Mouse (Mus musculus) lung, embryonic 14.5 days (tissue): ENCODE measurements around the gene Cpne9. TPM values are rescaled to one million over a fixed set of nuclear protein-coding genes. Genes with fewer than 3 reads are reported as not detected.

Experiments used
- ATAC-seq: fragments of 200-750 bp; cut with Nextera tagmentation; 2 replicates; pipeline ENCODE4 v1.8.0; 2017; ENCODE audit warnings: mild to moderate bottlenecking, moderate TSS enrichment, moderate library complexity; ENCODE audit not compliant: insufficient read depth
- DNase-seq: peaks from one replicate; pipeline ENCODE4 v3.0.0-alpha.2; 2015
- H3K27ac ChIP-seq: fragments of 300-500 bp; sonication (generic); 2 replicates; pipeline ENCODE4 v1.5.1; 2014; ENCODE audit warnings: low read depth, mild to moderate bottlenecking, moderate library complexity
- H3K27me3 ChIP-seq: fragments of 300-500 bp; sonication (generic); 2 replicates; pipeline ENCODE4 v1.6.1; 2014; ENCODE audit warnings: low read length, control low read depth; ENCODE audit not compliant: insufficient read depth
- H3K36me3 ChIP-seq: fragments of 300-500 bp; sonication (generic); 2 replicates; pipeline ENCODE4 v1.6.1; 2014; ENCODE audit warnings: control low read depth; ENCODE audit not compliant: insufficient read depth
- H3K4me1 ChIP-seq: fragments of 300-500 bp; sonication (generic); 2 replicates; pipeline ENCODE4 v1.6.1; 2014; ENCODE audit warnings: antibody characterized with exemption, control low read depth; ENCODE audit not compliant: insufficient read depth
- H3K4me2 ChIP-seq: fragments of 300-500 bp; sonication (generic); 2 replicates; pipeline ENCODE4 v1.6.1; 2014; ENCODE audit warnings: mild to moderate bottlenecking
- H3K4me3 ChIP-seq: fragments of 300-500 bp; sonication (generic); 2 replicates; pipeline ENCODE4 v1.5.1; 2014; ENCODE audit warnings: low read depth, low read length
- H3K9ac ChIP-seq: fragments of 300-500 bp; sonication (generic); 2 replicates; pipeline ENCODE4 v1.6.1; 2014
- H3K9me3 ChIP-seq: fragments of 300-500 bp; sonication (generic); 2 replicates; pipeline ENCODE4 v1.6.1; 2016; ENCODE audit warnings: low read depth, low read length, control low read depth
- CTCF ChIP-seq: IDR thresholded peaks from 2 replicates; pipeline ENCODE4 v1.5.1; 2016; ENCODE audit warnings: antibody characterized with exemption, low read depth
- WGBS: fragments of 180-500 bp; shearing (Covaris S2); extraction: QIAGEN DNeasy Blood & Tissue Kit; methylation state at CpG from one replicate; pipeline ENCODE4 v1.1.7; 2014; 5-methylcytosine and 5-hydroxymethylcytosine counted together
- polyA plus RNA-seq: library from polyadenylated mRNA; unstranded; fragments of >200 nt; fragmentation: Nextera tagmentation; extraction: Ambion mirVana; gene quantifications from 2 replicates; pipeline ENCODE4 v1.2.1, GENCODE M21; 2014

Gene Cpne9
- not detected in 2 replicates for polyA plus RNA-seq

DNA sequence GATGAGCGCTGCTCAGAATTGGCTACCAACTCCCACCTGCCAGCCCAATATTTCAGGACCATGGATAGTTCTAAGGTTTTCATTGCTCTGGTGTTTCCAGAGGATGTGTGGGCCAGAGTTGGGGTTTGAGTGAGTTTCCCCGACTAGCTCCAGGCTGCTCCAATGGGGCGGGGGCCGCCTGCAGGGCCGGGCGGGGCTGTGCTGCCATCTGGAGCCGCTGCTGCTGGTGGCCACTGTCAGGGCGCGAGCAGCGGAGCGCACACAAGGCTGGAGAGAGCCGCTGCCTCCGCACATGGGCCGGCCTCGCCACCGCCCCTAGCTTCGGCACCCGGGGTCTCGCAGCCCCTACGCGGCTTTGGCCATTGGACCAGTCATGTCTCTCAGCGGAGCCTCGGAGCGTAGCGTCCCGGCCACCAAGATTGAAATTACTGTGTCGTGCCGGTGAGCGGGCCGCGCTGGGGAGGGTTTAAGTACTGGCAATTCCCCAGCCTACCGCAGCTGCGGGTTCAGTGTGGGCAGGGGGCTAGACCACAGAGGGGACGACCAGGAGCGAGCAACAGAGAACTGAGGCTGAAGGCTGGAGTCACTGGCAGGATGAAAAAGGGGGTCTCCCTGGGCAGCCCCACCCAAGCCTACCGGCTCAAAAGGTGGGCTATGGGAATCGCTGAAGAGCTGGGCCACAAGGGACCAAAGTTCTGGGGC lies at the start of gene Cpne9:
TSS of gene Cpne9 (plus strand) at position 207 of the 702 bp plus-strand sequence.
- WGBS = 2% methylated on average over 37 of the region's 37 CpGs
- no peak for TF ChIP-seq CTCF
- Histone ChIP-seq H3K4me2 (peak within 1 kb of the TSS; percentile 29; the same call in 1 of the 2 replicates), H3K27me3 (peaks cover 35% of the 10 kb centered on the region), H3K36me3 (peaks cover 6% of the 10 kb centered on the region; the same call in 1 of the 2 replicates), H3K9me3 (no peaks in the 10 kb centered on the region), H3K9ac (no peak within 1 kb of the TSS), H3K4me1 (no peaks in the 10 kb centered on the region), H3K4me3 (peak within 1 kb of the TSS; percentile 4; the same call in 1 of the 2 replicates), H3K27ac (no peak within 1 kb of the TSS)
- ATAC-seq (peak; percentile 73; the same call in 1 of the 2 replicates), DNase-seq (peak; percentile 86)

DNA sequence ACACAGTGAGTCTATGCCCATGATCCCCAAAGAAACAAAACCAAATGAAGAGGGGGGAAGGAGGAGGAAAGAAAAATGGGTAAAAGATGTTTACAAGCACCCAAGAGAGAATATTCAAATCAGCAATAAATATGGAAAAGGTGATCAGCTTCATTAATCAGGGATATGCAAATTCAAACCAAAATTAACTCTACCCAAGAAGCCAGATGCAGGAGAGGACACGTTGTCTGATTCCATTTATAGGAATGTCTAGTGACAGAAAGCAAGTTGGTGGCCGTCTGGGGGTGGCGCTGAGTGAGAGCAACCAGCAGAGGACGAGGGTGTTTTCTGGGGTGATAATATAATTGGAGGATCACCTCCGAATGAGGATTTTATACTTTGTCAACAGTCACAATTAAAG lies 47.0 kb upstream of the Cpne9 start:
- no peaks in the 10 kb centered on the region for H3K27me3 ChIP-seq
- no peak for ATAC-seq

DNA sequence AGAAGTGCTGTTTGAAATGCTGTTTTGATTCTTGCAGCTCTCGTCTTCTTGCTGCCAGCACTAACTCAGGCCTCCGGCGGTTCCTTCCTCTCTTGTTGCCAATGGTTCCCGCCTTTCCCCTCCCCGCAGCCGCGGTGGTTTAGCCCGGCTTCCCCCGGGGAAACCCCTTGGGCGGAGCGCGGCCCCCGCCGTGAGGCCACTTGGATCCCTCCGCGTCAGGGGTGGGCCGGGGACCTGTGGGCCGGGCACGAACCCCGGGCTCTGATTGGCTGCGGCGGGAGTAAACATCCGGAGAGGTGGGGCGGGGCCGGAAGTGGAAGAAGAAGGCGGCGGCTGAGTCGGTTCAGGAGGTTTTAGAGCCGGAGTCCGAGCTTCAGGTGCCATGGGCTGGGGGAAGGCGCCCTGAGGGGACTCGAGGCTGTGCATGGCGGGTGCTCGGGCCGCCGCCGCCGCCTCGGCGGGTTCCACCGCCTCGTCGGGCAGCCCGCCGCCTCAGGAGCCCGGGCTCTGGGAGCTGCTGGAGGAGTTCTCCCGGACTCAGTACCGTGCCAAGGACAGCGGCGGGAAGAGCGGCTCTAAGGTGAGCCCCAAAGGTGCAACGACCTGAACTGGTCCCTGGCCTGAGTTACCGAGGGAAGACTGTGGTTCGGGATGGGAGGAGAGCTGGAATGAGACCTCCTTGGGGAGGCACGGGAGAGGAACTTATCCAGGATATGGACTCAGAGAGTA lies 44.4 kb upstream of the Cpne9 start, which contains the start of gene Mtmr14:
TSS of gene Mtmr14 (plus strand) at position 302 of the 729 bp plus-strand sequence.
- Histone ChIP-seq H3K9ac (peak within 1 kb of the TSS; percentile 73), H3K4me3 (peak within 1 kb of the TSS; percentile 95), H3K4me2 (peak within 1 kb of the TSS; percentile 83), H3K27me3 (no peaks in the 10 kb centered on the region), H3K4me1 (0 out of 2 replicates have a peak, but pooled peaks cover 3% of the 10 kb centered on the region), H3K9me3 (no peaks in the 10 kb centered on the region), H3K27ac (peak within 1 kb of the TSS; percentile 32; the same call in 1 of the 2 replicates), H3K36me3 (peaks cover 20% of the 10 kb centered on the region; the same call in 1 of the 2 replicates)
- no peak for TF ChIP-seq CTCF
- under 1% methylated on average over 55 of the region's 55 CpGs for WGBS
- peak; percentile 99 for ATAC-seq
- peak; percentile 99 for DNase-seq

More for the DNA sequence above, 47.0 kb upstream of the Cpne9 start:
- Histone ChIP-seq H3K4me3 (no peak overlapping the region), H3K9ac (no peak overlapping the region), H3K4me1 (0 out of 2 replicates have a peak, but pooled peaks cover 3% of the 10 kb centered on the region), H3K36me3 (0 out of 2 replicates have a peak, but pooled peaks cover 4% of the 10 kb centered on the region), H3K4me2 (no peak overlapping the region), H3K27ac (no peak overlapping the region), H3K9me3 (no peaks in the 10 kb centered on the region)
- WGBS = 64% methylated on average over 5 of the region's 5 CpGs
- DNase-seq = no peak
- no peak for TF ChIP-seq CTCF

DNA sequence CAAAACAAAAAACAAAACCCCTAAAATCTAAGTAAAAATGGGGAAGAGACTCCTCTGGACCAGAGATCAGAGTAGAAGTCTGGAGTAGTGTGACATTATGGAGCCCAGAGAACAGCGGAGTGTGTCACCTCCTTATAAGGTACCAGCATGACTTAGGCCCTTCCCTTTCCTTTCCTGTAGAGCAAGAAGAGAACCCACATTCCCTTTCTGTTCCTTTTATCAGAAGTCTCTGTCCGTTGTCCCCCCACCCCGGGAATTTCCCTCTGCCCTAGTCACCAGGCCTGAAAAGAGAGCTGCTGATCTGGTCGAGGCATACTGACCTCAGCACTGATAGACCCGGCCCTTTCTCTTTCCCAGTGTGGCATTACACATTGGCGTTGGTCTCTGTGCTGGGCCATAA lies 43.7 kb upstream of the Cpne9 start:
- ATAC-seq (no peak), DNase-seq (no peak)
- H3K36me3 ChIP-seq = peaks cover 26% of the 10 kb centered on the region; the same call in 1 of the 2 replicates
- peak overlapping the region; percentile 73 for H3K9ac ChIP-seq
- H3K27me3 ChIP-seq = no peaks in the 10 kb centered on the region
- no peak overlapping the region; the same call in 1 of the 2 replicates for H3K27ac ChIP-seq
- no peaks in the 10 kb centered on the region for H3K9me3 ChIP-seq
- 27% methylated on average over 6 of the region's 6 CpGs for WGBS
- no peak for TF ChIP-seq CTCF
- H3K4me3 ChIP-seq = peak overlapping the region; percentile 95
- peak overlapping the region; percentile 83 for H3K4me2 ChIP-seq
- H3K4me1 ChIP-seq = 0 out of 2 replicates have a peak, but pooled peaks cover 3% of the 10 kb centered on the region

DNA sequence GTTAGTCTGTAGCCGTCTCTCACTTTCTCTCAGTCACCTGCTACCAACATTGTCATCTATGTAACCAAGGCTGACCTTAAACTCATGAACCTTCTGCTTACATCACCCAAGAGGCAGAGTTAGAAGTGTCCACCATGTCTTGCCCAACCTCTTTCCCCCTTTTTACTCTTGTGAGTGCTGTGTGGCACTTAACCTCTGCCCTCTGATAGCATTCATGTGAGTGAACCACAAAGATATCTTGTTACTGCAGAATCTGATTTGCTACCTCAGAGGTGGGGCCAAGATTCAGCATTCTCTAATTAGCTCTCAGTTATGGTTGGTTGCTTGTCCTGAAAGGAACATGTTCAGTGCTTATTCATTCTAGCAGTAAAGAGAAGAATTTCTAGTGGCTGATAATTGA lies 39.4 kb upstream of the Cpne9 start:
- Histone ChIP-seq H3K27me3 (no peaks in the 10 kb centered on the region), H3K4me2 (no peak overlapping the region), H3K4me1 (0 out of 2 replicates have a peak, but pooled peaks cover 3% of the 10 kb centered on the region), H3K36me3 (peaks cover 35% of the 10 kb centered on the region; the same call in 1 of the 2 replicates), H3K4me3 (no peak overlapping the region), H3K27ac (no peak overlapping the region), H3K9me3 (no peaks in the 10 kb centered on the region), H3K9ac (no peak overlapping the region)
- no peak for ATAC-seq
- no peak for TF ChIP-seq CTCF
- no peak for DNase-seq
- 73% methylated on average over 1 of the region's 1 CpGs for WGBS

DNA sequence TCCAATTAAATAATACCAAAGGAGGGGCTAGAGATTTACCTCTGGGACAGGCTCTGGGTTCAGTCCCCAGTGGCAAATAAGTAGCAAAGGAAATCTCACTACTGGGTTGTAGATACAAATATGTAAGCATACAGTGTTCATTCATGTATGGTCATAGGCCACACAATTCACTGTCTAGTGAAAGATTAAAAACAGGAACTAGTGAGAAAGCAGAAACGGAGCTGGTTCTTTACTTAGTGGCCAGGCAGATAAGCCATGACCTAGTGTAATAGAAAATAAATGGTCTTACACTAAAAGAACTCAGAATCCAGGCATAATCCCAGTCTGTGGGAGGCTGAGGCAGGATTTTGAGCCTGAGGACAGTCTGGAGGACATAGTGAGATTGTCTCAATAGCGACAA lies 36.5 kb upstream of the Cpne9 start:
- Histone ChIP-seq H3K4me1 (no peaks in the 10 kb centered on the region), H3K9ac (no peak overlapping the region), H3K27me3 (no peaks in the 10 kb centered on the region), H3K27ac (no peak overlapping the region), H3K4me2 (no peak overlapping the region), H3K9me3 (no peaks in the 10 kb centered on the region), H3K36me3 (peaks cover 30% of the 10 kb centered on the region; the same call in 1 of the 2 replicates), H3K4me3 (no peak overlapping the region)
- WGBS = 87% methylated on average over 2 of the region's 2 CpGs
- DNase-seq = no peak
- no peak for TF ChIP-seq CTCF
- no peak for ATAC-seq

DNA sequence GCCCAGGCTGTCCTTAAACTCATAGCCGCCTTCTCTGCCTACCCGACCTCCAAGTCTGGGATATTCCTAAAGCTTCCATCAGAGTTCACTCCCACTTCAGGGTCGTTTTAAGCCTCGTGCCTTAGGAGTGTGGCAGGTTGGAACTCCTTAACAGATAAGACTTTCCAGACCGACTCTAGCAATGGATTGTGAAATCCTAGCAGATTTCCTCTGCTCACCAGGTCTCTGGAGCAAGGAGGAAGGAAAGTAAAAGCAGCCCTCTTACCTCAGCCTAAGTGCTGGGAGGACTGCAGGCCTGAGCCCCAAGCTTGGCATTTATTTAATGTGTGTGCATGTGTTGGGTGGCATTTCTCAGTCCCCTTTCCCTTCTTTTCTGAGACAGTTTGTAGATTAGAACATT lies 31.3 kb upstream of the Cpne9 start:
- Histone ChIP-seq H3K9ac (no peak overlapping the region), H3K9me3 (no peaks in the 10 kb centered on the region), H3K36me3 (peaks cover 39% of the 10 kb centered on the region), H3K4me1 (no peaks in the 10 kb centered on the region), H3K27ac (no peak overlapping the region), H3K4me2 (no peak overlapping the region), H3K4me3 (no peak overlapping the region), H3K27me3 (no peaks in the 10 kb centered on the region)
- no peak for ATAC-seq
- DNase-seq = no peak
- WGBS = 82% methylated on average over 5 of the region's 5 CpGs
- no peak for TF ChIP-seq CTCF
